Mouse (Mus musculus): ENCODE measurements around the gene Tnrc6a. TPM values are rescaled to one million over a fixed set of nuclear protein-coding genes. Genes with fewer than 3 reads are reported as not detected.

The Tnrc6a gene
- polyA plus RNA-seq, 1 experiment from 2014 or later, result 44.3 TPM

- Histone ChIP-seq H3K4me3 (ENCODE audit: low read depth, low read length) (no peak overlapping the region), H3K27me3 (ENCODE audit: control insufficient read depth, insufficient read depth, low read length) (no peaks in the 10 kb centered on the region), H3K4me1 (ENCODE audit: control insufficient read depth, insufficient read depth, low read length) (no peaks in the 10 kb centered on the region), H3K9ac (replicated peaks; ENCODE audit: low read length) (no peak overlapping the region), H3K27ac (replicated peaks; ENCODE audit: low read depth, low read length) (no peak overlapping the region), H3K4me2 (ENCODE audit: low read depth, low read length) (no peak overlapping the region), H3K36me3 (replicated peaks; ENCODE audit: control insufficient read depth, insufficient read depth, low read depth, low read length) (no peaks in the 10 kb centered on the region), H3K9me3 (replicated peaks; ENCODE audit: control insufficient read depth, low read length) (no peaks in the 10 kb centered on the region)
- WGBS, result 64% methylated on average over 3 of the region's 3 CpGs
- ATAC-seq (replicated peaks; ENCODE audit: insufficient number of reproducible peaks, low FRiP score, low TSS enrichment, low read depth) (no peak), DNase-seq (ENCODE audit: low spot score) (no peak)
These were observed 13.6 kb upstream of the Tnrc6a start for GRCm38 (mm10) chr7:123110135-123110534.

DNA sequence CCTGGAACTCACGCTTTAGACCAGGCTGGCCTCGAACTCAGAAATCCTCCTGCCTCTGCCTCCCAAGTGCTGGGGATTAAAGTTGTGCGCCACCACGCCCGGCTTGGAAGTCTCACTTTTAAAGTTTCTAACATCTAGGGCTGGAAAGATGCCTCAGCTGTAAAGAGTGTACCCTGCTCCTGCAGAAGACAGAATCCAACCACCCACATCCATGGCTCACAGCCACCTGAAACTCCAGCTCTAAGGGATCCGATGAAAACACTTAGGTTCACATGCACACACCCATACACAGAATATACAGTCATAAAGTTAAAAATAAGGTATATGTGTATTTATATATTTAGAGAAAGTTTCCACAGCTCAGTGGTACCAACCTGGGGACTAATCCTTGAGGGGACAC is 10.1 kb upstream of the Tnrc6a start:
- Histone ChIP-seq H3K4me1 (ENCODE audit: control insufficient read depth, insufficient read depth, low read length) (no peaks in the 10 kb centered on the region), H3K27ac (replicated peaks; ENCODE audit: low read depth, low read length) (no peak overlapping the region), H3K36me3 (replicated peaks; ENCODE audit: control insufficient read depth, insufficient read depth, low read depth, low read length) (no peaks in the 10 kb centered on the region), H3K27me3 (ENCODE audit: control insufficient read depth, insufficient read depth, low read length) (no peaks in the 10 kb centered on the region), H3K9ac (replicated peaks; ENCODE audit: low read length) (no peak overlapping the region), H3K4me2 (ENCODE audit: low read depth, low read length) (no peak overlapping the region), H3K4me3 (ENCODE audit: low read depth, low read length) (no peak overlapping the region), H3K9me3 (replicated peaks; ENCODE audit: control insufficient read depth, low read length) (no peaks in the 10 kb centered on the region)
- ATAC-seq (replicated peaks; ENCODE audit: insufficient number of reproducible peaks, low FRiP score, low TSS enrichment, low read depth) (no peak), DNase-seq (ENCODE audit: low spot score) (no peak)
- 93% methylated on average over 6 of the region's 6 CpGs for WGBS

DNA sequence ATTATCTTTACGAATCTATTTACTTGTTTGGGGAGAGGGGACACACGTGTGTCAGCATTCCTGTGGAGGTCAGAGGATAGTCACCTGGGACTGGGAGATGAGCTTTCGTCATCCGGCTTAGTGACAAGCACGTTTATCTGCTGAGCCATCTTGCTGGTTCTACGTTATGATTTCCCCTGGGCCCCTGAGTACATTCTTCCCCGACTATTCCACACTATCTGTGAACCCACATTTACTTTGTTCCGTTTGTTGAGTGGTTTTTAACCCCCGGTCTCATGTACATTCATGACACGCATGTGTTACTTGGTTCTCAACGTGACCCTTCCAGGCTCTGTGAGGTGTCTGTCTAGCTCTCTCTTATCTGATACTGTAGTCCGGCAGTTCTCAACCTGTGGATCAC is 6.9 kb upstream of the Tnrc6a start:
- DNase-seq (ENCODE audit: low spot score), result no peak
- H3K4me3 ChIP-seq (ENCODE audit: low read depth, low read length), result no peak overlapping the region
- no peak for ATAC-seq (replicated peaks; ENCODE audit: insufficient number of reproducible peaks, low FRiP score, low TSS enrichment, low read depth)
- H3K9ac ChIP-seq (replicated peaks; ENCODE audit: low read length), result no peak overlapping the region
- no peaks in the 10 kb centered on the region for H3K36me3 ChIP-seq (replicated peaks; ENCODE audit: control insufficient read depth, insufficient read depth, low read depth, low read length)
- H3K27me3 ChIP-seq (ENCODE audit: control insufficient read depth, insufficient read depth, low read length), result no peaks in the 10 kb centered on the region
- no peaks in the 10 kb centered on the region for H3K9me3 ChIP-seq (replicated peaks; ENCODE audit: control insufficient read depth, low read length)
- H3K27ac ChIP-seq (replicated peaks; ENCODE audit: low read depth, low read length), result no peak overlapping the region
- WGBS, result 86% methylated on average over 12 of the region's 12 CpGs
- no peaks in the 10 kb centered on the region for H3K4me1 ChIP-seq (ENCODE audit: control insufficient read depth, insufficient read depth, low read length)
- no peak overlapping the region for H3K4me2 ChIP-seq (ENCODE audit: low read depth, low read length)

- H3K4me1 ChIP-seq (ENCODE audit: control insufficient read depth, insufficient read depth, low read length), result no peaks in the 10 kb centered on the region
- ATAC-seq (replicated peaks; ENCODE audit: insufficient number of reproducible peaks, low FRiP score, low TSS enrichment, low read depth) (no peak), DNase-seq (ENCODE audit: low spot score) (no peak)
- no peak overlapping the region for H3K27ac ChIP-seq (replicated peaks; ENCODE audit: low read depth, low read length)
- H3K4me2 ChIP-seq (ENCODE audit: low read depth, low read length), result no peak overlapping the region
- no peaks in the 10 kb centered on the region for H3K9me3 ChIP-seq (replicated peaks; ENCODE audit: control insufficient read depth, low read length)
- WGBS, result 81% methylated on average over 4 of the region's 4 CpGs
- H3K9ac ChIP-seq (replicated peaks; ENCODE audit: low read length), result no peak overlapping the region
- H3K36me3 ChIP-seq (replicated peaks; ENCODE audit: control insufficient read depth, insufficient read depth, low read depth, low read length), result no peaks in the 10 kb centered on the region
- H3K27me3 ChIP-seq (ENCODE audit: control insufficient read depth, insufficient read depth, low read length), result no peaks in the 10 kb centered on the region
- H3K4me3 ChIP-seq (ENCODE audit: low read depth, low read length), result no peak overlapping the region
These were observed 6.5 kb upstream of the Tnrc6a start for GRCm38 (mm10) chr7:123117209-123117608.

- 88% methylated on average over 7 of the region's 7 CpGs for whole genome bisulfite sequencing
- H3K4me2 ChIP-seq (ENCODE audit: low read depth, low read length), result no peak overlapping the region
- no peaks in the 10 kb centered on the region for H3K4me1 ChIP-seq (ENCODE audit: control insufficient read depth, insufficient read depth, low read length)
- no peak overlapping the region for H3K9ac ChIP-seq (replicated peaks; ENCODE audit: low read length)
- no peaks in the 10 kb centered on the region for H3K27me3 ChIP-seq (ENCODE audit: control insufficient read depth, insufficient read depth, low read length)
- no peak overlapping the region for H3K4me3 ChIP-seq (ENCODE audit: low read depth, low read length)
- no peaks in the 10 kb centered on the region for H3K36me3 ChIP-seq (replicated peaks; ENCODE audit: control insufficient read depth, insufficient read depth, low read depth, low read length)
- H3K27ac ChIP-seq (replicated peaks; ENCODE audit: low read depth, low read length), result no peak overlapping the region
- DNase-seq (ENCODE audit: low spot score) (no peak), ATAC-seq (replicated peaks; ENCODE audit: insufficient number of reproducible peaks, low FRiP score, low TSS enrichment, low read depth) (no peak)
- no peaks in the 10 kb centered on the region for H3K9me3 ChIP-seq (replicated peaks; ENCODE audit: control insufficient read depth, low read length)
These were observed 3.2 kb upstream of the Tnrc6a start for GRCm38 (mm10) chr7:123120516-123120915.

DNA sequence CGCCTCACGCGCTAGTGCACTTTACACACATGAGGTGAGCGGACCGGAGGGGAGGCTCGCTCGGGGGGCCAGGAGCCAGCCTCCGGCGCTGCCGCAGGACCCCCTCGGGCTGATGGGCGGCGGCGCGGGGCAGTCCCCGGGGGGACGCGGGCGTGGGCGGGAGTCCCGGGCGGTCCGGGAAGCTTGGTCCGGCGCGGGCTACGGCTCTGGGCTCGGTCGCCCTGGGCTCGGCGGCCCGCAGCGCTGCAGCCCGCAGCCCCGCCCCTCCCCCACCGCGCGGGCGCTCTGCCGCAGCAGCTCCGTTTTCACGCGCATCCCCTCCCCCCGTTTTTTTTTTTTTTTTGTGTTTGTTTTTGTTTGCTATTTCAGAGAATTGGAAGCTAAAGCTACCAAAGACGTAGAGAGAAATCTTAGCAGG is 623 bp downstream of the Tnrc6a start:
- DNase-seq (ENCODE audit: low spot score) (no peak), ATAC-seq (replicated peaks; ENCODE audit: insufficient number of reproducible peaks, low FRiP score, low TSS enrichment, low read depth) (peak; percentile 81)
- peak overlapping the region; percentile 100 for H3K4me3 ChIP-seq (ENCODE audit: low read depth, low read length)
- H3K4me2 ChIP-seq (ENCODE audit: low read depth, low read length), result peak overlapping the region; percentile 54; the same call in 1 of the 2 replicates
- no peaks in the 10 kb centered on the region for H3K36me3 ChIP-seq (replicated peaks; ENCODE audit: control insufficient read depth, insufficient read depth, low read depth, low read length)
- H3K27me3 ChIP-seq (ENCODE audit: control insufficient read depth, insufficient read depth, low read length), result no peaks in the 10 kb centered on the region
- peak overlapping the region; percentile 95 for H3K27ac ChIP-seq (replicated peaks; ENCODE audit: low read depth, low read length)
- no peaks in the 10 kb centered on the region for H3K4me1 ChIP-seq (ENCODE audit: control insufficient read depth, insufficient read depth, low read length)
- WGBS, result under 1% methylated on average over 17 of the region's 45 CpGs
- H3K9me3 ChIP-seq (replicated peaks; ENCODE audit: control insufficient read depth, low read length), result no peaks in the 10 kb centered on the region
- H3K9ac ChIP-seq (replicated peaks; ENCODE audit: low read length), result peak overlapping the region; percentile 99

- Histone ChIP-seq H3K4me1 (ENCODE audit: control insufficient read depth, insufficient read depth, low read length) (no peaks in the 10 kb centered on the region), H3K27ac (replicated peaks; ENCODE audit: low read depth, low read length) (peak overlapping the region; percentile 95; the same call in 1 of the 2 replicates), H3K9ac (replicated peaks; ENCODE audit: low read length) (peak overlapping the region; percentile 99), H3K36me3 (replicated peaks; ENCODE audit: control insufficient read depth, insufficient read depth, low read depth, low read length) (no peaks in the 10 kb centered on the region), H3K27me3 (ENCODE audit: control insufficient read depth, insufficient read depth, low read length) (no peaks in the 10 kb centered on the region), H3K9me3 (replicated peaks; ENCODE audit: control insufficient read depth, low read length) (no peaks in the 10 kb centered on the region), H3K4me3 (ENCODE audit: low read depth, low read length) (peak overlapping the region; percentile 100), H3K4me2 (ENCODE audit: low read depth, low read length) (peak overlapping the region; percentile 54)
- DNase-seq (ENCODE audit: low spot score) (peak; percentile 47), ATAC-seq (replicated peaks; ENCODE audit: insufficient number of reproducible peaks, low FRiP score, low TSS enrichment, low read depth) (no peak)
- 2% methylated on average over 16 of the region's 16 CpGs for WGBS
These were observed 1.1 kb downstream of the Tnrc6a start for GRCm38 (mm10) chr7:123124735-123125181.

DNA sequence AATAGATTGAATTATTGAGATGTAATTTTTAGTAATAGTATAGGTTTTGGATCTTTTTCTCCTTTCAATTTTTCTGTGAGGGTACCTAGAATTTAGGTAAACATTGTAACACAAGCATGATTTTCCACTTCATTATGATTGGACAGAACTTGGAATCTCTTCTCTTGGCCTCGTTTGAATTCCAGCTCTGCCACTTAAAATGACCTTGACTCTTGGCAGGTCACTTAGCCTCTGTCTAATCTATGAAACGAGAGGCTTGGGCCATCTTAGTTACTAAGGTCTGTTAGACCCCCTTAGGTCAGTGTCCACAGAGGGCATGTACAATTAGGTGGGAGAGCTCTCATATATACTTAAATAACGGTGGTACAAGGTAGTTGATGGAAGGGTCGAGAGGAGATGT is 2.4 kb downstream of the Tnrc6a start:
- Histone ChIP-seq H3K9me3 (replicated peaks; ENCODE audit: control insufficient read depth, low read length) (no peaks in the 10 kb centered on the region), H3K27ac (replicated peaks; ENCODE audit: low read depth, low read length) (no peak overlapping the region), H3K36me3 (replicated peaks; ENCODE audit: control insufficient read depth, insufficient read depth, low read depth, low read length) (no peaks in the 10 kb centered on the region), H3K4me2 (ENCODE audit: low read depth, low read length) (no peak overlapping the region), H3K4me3 (ENCODE audit: low read depth, low read length) (no peak overlapping the region), H3K4me1 (ENCODE audit: control insufficient read depth, insufficient read depth, low read length) (no peaks in the 10 kb centered on the region), H3K9ac (replicated peaks; ENCODE audit: low read length) (no peak overlapping the region), H3K27me3 (ENCODE audit: control insufficient read depth, insufficient read depth, low read length) (no peaks in the 10 kb centered on the region)
- no peak for ATAC-seq (replicated peaks; ENCODE audit: insufficient number of reproducible peaks, low FRiP score, low TSS enrichment, low read depth)
- whole genome bisulfite sequencing, result 52% methylated on average over 4 of the region's 4 CpGs
- DNase-seq (ENCODE audit: low spot score), result no peak

All from embryonic facial prominence, embryonic 11.5 days (tissue).